Mouse (Mus musculus) mesoderm, embryonic 11.5 days (tissue): ENCODE measurements at regions not wholly inside any gene's neighbourhood (a gene's known extent, or its start where the extent isn't known, plus 50 kb on each side); places are given as distances from the start of the nearest gene placed in this dataset.
"Not testable (repeated sequence)": the region's sequence is repeated elsewhere in the genome, so short reads cannot be mapped to it uniquely, and the experiment has no call there.

ENCODE experiments used
- DNase-seq: peaks from one replicate; pipeline ENCODE4 v3.0.0-alpha.2; 2012; ENCODE audit warnings: low read depth, low spot score

DNA sequence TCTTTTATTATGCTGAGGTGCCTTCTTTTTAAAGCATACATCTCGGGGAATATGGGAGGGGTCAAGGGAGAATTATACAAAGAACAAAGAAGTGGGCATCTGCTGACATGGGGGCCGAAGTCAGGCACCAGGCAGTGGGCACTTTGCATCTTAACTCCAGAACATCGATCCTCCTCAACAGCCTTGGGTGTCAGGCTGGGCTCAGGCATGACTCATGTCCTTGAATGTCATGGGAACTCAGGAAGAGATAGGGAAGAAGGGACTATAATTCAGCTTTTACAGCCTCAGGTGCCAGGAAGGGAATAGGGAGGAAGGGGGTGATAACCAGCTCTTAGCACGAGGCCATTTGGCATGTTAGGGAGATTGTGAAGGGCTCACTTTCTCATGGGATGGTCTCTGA lies 85.6 kb upstream of the Ptprz1 start:
- DNase-seq: not testable (repeated sequence)

DNA sequence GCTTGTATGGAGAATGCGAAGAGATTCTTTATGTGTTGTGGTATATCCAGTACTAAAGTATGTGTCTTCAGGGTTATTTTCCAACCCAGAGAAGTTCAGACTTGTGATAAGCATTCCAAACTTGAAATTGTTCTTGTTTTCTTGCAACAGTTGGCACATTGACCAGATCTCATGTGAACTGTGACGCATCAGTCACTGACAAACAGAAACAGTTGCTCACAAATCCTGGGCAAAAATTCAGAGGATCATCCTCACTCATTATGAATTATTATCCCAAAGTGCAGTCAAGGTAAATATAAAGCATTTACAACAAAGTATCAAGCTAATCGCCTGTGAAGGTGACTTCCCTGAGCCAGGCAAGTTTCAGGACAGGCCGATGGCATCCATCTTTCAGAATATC lies 83.5 kb upstream of the Ptprz1 start:
- no peak for DNase-seq

DNA sequence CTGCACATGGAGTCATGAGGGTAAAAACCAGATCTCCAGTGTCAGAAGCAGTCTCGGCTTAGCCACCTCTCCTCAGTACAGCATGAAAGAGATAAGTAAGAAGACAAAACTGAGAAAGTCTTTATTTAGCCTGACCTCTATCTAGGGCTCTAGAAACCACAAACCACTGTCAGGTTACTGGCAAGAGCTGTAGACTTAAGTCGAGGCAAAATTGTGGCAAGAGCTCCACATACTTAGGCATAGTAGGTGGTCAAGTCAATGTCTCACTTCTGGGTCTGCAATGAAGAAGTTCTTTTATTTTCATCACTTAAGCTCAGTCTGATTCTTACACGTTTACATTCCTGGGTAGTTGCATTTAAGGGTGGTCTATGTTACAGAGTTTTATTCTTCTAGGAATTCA lies 82.7 kb upstream of the Ptprz1 start:
- no peak for DNase-seq

DNA sequence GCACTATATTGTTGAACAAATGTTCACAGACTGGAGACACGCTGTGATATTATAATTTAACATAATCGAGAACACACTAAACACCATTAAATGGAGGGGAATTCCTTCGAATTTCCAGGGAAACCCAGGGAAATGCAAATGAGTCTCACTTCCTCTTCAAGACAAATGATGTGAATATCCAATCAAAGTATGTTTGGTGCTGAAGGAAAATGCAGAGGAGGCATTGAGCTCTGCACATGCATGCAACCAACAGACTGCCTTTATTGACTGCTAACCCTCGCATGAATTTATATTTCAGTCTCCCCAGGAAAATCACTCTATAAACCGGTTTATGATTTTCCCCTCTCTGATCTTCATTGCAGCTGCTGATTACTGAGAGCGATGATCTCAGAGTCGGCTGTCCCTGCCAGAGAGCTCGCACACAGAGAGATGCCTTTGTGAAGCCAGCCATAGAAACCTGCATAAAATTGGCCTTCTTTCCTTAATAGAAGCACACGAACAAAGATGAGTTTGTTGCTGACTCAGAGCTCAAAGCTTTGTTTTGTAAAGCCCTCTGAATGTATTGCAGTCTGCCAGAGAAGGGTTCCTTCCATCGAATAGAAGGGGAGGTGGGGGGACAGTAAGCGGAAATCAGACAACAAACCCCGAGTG lies 81.1 kb upstream of the Ptprz1 start:
- DNase-seq: peak; percentile 60

DNA sequence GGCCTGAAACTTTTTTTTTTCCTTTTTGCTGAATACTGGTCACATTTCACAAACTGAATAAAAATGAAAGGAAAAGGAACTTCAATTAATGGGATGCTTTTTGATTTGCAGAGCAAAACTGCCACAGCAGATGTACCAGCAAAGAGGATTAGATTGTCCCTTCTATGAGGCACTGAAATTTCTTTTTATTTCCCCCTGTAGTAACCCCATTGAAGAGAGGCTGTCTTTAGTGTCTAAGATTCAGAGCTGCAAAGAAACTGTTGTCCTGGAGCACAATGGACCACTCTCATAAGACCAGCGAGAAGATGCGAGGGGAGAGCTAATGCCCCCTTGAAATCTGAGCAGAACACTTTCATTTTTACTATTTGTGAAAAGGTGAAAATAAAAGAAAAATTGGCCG lies 80.5 kb upstream of the Ptprz1 start:
- no peak for DNase-seq

DNA sequence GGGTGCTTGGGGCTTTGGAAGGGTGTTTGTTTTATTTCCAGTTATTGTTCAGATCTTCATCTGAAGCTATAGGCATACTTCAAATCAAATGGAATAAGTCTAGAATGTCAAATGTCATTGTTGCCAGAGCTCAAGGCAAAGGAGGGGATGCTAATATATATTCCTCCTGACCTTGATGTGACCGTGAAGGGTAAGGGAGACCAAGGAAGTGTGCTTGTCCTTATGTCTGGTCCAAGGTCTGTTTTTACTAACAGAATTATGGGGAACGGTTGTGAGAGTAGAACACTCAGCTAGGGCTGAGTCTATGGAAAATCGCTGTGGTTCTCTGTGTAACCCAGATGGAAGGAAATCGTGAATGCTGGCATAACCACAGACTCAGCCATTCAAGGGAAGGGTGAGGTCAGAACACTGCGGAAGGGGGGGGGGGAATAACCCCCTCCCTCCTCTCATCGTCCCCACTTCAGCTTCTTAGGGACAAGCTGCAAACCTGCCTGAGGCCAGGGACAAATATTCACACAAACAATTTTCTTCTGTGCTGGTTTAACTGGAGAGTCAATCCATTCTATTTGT lies 79.9 kb upstream of the Ptprz1 start:
- no peak for DNase-seq

DNA sequence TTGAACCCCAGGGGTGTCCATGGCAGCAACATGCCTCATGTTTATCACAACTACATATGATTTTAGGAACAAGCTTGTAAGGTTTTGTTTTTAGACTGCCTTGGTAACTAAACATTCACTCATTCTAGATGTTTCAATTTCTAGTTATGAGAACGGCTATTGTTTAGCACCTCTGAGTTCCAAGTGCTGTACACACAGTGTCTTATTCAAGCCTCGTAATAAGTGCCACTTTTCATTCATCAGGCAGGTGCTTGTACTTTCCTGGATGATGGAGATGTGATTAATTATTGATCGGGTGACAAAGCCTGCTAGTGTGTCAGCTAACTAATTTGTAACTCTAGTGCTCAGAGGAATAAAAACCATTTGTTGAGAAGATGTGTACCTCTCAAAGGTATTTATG lies 73.4 kb upstream of the Ptprz1 start:
- DNase-seq: no peak

DNA sequence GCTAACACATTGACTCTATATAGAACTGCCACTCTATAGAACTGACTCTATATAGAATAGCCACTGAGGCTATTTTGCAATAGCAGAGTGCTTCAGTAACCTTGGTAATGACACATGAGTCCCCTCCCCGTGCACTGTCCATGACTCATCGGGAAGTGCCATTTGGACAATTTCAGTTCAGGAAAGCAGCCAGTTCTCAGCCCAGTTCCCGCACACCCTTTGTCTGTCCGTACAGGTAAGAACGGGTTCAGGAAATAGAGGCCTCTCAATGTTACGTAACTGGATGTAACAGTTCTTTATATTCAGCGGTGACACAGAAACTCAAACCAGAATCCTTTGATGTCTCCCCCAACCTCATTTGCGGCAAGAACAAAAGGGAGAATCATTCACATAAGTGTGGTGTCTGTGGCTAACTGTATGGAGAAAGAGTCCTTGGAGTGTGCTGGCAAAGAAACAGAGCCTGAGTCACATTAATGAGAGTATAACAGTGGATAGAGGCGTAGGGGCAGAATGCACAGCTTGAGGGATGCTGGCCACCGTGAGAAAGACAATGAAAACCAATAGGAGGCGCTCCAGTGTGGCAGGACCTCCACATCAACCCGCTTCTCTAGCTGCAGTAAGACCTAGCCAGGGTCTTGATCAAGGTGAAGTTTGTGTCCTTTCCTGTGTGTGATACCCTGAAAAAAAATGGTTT lies 72.8 kb upstream of the Ptprz1 start:
- no peak for DNase-seq

DNA sequence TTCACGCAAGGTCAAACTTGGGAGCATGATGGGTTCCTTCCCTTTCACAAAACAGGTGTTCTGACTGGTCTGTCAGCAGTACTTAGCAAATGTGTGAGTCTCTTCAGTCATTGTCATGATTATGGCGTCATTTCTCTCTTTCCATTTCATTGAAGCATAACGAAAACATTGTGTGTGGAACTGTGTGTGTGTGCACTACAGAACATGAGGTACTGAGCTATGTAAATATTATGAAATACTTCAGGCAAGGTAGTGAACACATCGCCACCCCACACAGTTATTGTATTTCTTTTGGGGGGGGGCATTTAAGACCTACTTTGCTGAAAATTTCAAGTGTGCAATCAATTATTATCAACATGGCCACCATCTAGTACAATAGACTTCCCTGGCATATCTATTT lies 71.4 kb upstream of the Ptprz1 start:
- DNase-seq: no peak

DNA sequence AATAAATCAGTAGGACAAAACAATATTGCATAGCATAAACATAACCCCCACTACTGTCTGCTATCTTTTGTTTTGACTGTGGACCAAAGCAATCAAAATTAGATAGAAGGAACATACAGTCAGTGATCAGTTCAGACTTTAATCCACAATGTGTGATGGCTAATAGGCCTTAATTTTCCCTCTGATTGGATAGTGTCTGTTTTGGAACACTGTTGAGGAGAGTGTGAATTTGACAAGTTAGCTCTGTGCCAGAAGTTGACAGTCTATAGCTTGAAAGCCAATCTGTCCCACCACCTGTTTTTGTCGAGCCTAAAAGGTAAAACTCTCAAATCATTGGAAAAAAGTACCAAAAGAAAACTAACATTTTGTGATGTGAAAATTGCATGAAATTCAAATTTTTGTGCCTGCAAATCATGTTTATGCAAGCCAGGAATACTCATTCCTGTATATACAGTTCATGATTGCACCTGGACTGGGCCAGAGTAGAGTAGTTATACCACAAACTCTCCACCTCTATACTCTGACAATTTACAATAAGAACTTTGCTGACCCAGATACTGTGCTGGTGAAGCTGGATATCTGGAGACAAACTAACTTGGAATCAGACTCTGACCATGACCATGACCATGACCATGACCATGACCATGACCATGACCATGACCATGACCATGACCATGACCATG lies 50.1 kb upstream of the Ptprz1 start:
- DNase-seq: no peak
